Mouse (Mus musculus) ovary, postnatal 10 days (tissue): ENCODE measurements at regions not wholly inside any gene's neighbourhood (a gene's known extent, or its start where the extent isn't known, plus 50 kb on each side); places are given as distances from the start of the nearest gene placed in this dataset.

Experiments used
- DNase-seq: peaks from one replicate; pipeline ENCODE4 v3.0.0; 2022; ENCODE audit warnings: low spot score

DNA sequence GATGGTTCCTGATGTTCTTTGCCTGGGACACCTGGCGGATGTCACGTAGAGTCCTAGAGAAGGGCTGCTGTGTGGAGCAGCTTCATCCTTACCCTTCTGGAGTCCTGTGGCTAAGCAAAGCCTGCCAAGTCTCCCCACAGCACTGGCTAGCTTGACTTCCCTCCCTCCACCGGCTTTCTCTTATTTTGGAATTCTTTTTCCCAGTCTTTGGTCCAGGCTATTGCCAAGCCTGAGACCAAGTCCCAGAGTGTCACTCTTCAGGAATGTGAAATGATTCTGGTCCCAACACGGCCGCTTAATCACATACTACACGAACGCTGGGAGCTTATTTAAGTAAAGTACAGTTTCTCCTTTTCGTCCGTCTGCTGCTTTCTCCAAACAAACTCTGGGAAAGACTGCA is 146.4 kb downstream of the Fndc1 start:
- DNase-seq, result no peak

DNA sequence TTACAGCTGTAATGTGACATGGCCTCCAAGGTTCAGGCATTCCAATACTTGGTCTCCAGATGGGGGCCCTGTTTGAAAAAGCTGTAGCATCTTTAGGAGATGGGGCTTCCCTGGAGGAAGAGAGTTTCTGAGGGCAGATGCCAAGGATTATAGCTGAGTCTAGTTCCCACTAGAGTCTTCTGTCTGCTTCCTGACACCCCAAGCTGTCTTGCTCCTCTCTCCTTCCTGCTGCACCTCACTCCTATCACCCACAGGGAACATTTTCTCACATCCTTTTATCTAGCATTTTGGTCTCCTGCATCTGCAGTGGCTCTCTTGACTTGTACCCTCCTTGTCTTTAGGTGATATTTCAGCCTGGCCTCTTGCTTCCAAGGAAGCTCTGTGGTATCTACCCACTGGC is 147.3 kb downstream of the Fndc1 start:
- no peak for DNase-seq

DNA sequence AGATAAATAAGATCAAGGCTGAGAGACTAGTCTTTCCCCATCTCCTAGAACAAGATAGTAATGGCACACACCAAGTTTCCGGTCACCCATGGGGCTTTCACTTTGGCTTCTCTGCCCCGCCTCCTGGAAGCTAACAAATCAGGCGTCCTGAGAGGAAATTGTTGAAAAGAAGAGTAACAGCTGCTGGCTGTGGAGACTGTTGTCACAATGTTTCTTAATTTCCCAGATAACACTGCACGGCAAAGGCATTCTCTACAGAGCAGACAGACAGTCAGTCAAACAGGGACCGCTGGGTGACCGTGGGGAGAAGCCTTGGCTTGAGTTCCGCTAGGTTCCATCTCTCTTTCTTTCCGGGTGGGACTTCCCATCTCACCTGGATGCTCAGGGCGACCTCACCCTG is 148.2 kb downstream of the Fndc1 start:
- no peak for DNase-seq

DNA sequence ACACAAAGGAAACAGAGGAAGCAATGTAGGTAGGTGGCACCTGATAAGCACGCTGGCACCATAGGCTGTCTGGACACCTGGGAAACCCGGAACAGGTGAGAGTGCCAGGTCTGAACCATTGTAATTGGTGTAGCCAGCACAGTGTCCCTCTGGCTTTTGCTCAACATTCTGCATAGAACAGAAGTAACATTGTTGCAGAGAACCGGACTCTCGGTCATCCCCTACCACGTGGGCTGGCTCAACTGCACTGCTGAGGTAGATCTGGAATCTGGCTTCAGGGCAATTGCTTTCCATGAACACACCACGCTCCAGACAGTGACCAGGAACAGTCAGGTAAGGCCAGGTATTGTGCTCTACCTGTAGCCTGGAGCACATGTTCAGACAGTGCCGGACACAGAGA is 149.3 kb downstream of the Fndc1 start:
- DNase-seq, result no peak

DNA sequence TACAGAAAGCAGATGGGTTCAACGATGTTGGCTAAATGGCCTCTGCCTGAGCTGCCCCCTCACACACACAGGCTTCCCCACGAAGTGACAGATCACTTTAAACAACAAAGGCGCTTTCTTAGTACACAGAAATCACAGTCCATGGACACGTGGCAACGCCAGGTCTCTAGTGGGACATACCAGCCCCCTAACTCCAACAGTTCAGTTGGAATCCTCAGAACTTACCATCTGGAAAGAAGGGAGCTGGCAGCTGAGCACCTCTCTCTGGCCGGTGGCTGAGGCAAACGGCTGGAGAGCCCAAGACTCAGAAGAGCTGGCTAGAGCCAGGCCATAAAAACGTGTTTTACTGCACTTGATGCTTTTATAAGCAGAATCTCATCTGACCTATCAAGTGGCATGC is 149.8 kb downstream of the Fndc1 start:
- DNase-seq, result no peak

DNA sequence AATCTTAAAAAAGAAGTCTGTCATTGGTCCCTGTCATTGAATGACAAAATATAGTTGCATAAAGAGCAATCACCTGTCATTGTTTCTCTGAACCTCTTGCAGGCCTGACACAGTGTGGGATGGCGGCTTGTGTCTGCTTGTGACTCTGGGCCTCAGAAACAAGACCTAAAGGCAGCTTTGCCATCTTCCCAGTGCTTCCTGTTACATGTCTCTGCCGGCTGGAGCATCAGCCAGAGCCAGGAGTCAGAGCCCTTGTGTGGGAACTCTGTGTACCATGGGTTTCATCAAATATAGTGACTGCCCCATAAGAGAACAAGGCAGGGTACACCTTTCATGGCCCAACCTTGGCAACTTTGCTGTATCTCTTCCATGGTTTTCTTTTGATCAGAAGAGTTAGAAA is 150.3 kb downstream of the Fndc1 start:
- no peak for DNase-seq

DNA sequence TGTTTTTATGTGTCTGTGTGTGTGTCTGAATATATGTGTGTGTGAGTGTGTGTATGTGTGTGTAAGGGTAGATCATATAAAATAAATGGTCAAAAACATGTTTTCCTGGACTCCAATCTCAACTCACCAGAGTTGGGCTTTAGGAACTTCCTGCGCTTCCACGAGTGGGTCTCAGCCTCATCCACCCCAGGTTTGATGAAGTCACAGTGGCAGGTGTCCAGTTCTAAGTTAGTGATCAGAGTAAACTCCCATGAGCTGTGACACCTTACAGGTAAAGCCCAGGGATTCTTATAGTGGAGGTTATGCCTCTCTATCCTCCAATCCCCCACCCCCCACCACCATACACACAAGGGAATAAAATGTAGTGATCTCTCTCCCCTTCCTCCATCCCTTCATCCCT is 152.6 kb downstream of the Fndc1 start:
- DNase-seq, result no peak

DNA sequence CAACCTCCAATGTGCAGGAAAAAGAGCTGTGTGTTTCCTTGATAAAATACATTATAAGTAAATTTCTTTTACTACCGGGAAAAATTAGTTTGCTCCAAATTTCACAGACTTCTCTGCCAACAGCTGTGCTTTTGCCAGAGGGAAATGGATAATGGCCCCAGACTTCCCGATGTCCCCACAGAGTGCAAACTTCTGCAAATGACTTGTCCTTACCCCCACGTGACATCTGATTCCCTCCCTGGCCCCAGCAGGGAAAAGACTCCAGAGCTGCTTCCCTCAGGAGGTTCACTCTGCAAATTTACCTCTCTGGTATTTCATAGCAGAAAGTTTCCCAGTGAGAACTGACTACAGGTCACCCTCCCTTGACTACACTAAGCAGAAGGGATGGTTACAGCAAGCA is 159.3 kb downstream of the Fndc1 start:
- no peak for DNase-seq

DNA sequence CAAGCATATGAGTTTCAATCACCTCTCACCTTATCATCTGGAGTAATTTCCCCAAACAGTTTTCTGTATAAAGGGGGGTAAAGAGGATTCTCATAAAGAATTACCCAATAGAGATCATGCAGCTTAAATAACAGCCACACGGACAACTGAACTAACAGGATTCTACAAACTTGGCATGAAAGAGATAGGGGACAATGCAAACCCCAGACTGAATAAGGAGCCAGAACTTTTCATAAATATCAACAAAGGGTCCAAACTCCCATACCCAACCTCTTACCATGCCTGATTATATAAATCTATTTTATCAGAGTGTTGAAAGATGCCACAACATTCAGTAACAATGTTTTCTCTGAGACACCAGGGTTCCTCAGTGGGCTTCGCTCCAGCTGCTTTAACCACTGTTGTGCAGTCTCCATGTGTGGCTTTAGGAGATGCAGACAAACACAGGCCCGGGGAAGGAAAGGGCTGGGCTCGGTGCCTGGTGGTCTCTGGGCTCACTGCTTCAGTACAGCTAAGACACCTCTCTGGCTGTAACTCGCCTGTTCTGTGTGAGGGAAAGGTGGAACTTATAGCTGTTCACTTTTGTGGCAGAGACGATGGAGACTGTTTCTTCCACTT is 160.2 kb downstream of the Fndc1 start:
- DNase-seq, result no peak

DNA sequence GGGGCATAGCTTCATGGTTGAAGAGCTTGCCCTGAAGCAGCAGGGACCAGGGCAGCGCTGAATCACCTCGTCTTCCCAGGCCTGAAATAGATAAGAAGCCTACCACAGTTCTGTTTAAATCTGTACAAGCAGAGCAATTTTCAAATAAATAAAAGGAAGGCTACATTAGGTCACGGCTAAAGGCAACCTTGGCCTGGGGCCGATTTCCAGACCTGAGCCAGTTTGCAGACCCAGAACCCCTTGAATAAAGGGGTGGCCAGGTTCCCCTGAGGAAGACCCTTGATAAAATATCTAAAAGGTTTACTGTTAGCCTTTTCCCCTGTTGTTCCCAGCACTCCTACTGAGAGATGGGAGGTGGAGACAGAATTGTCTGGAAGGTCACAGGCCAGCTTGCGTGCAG is 160.9 kb downstream of the Fndc1 start:
- DNase-seq, result no peak

DNA sequence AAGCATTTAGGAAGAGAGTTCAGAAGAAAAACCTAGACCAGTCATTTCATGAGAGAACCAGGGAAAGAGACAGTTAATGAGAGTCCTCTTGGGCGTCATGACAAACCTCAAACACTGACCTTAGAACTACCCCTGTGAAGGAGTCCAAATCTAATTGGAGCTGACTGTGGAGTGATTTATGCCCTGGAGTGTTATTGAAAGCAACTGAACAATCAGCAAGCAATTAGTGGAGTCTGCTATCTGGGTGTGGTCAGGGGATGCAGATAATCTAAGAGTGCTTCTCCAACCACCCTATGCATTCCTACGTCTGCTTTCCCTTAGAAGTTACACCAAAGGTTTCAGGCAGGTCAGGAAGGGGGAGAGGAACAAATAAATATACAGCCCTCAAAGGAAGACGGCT is 161.4 kb downstream of the Fndc1 start:
- no peak for DNase-seq

DNA sequence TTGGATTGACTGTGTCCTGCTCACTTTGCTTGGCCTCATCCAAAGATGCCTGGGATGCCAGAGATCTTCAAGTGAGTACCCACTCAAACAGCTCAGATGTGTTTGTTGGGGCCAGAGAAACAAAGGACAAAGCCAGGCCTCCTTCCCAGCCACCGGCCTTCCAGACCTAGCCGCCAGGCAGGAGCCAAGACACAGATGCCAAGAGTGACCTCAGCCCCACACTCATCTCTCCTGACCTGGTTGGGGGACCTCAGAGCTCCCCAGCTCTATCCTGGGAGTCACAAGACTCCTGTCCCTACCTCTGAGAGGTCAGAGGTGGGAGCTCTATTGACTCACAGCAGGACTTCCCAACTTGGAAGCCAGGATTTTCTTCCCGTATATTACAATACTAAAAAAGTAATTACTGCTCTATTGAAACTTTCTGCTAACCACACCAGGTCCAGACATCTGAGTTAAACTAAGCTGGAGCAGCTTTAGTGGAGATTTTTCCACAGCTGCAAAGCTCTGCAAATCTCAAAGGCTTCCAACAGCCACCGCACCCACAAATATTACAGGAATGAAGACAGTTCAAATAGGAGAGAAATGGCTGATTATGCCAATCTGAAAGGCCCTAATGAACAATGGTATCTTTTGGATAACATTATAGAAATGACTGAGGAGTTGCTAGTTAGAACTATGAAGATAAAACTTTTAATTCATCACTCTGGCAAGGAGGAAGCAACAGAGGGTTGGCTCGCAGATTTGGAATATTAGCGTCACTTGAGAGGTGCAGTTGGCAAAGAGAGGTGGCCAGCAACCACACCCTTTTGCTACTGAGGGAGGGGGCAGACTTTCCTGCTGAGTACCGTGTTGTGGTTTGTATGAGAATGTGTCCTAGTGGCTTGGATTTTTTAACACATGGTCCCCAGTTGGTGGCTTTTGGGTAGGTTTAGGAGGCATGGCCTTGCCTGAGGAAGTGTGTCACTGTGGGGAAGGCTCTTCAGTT is 162.9 kb downstream of the Fndc1 start:
- no peak for DNase-seq

DNA sequence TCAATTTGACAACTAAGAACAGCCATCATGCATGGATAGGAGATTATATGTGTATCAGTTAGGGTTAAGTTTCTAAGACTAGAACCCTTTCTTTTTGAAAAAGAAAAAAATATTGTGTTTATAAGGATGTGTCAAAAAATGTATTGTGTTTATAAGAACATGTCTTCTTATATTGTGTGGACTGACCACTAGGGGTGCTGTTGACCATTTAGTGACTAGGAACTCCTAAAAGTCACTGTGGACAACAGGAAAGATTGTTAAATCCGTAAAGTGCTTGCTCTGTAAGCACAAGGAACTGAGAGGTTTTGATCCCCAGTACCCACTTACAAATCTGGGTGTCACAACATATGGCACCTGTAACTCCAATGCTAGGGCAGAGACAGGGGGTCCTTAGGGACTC is 170.6 kb downstream of the Fndc1 start:
- DNase-seq, result no peak

DNA sequence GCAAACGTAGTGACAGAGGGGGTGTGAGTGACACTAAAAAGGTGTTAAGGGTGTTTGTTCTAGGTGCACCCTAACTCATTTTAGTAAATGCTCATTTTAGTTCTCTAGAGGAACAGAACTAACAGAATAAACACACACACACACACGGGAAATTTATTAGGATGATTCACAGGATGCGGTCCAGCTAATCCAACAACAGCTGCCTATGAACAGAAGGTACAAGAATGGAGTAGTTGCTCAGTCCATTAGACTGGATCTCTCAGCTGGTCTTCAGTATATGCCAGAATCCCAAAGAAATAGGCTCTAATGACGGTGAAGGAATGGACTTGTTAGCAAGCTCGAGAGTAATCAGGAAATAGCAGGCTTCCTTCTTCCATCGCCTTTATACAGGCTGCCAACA is 171.1 kb downstream of the Fndc1 start:
- no peak for DNase-seq

DNA sequence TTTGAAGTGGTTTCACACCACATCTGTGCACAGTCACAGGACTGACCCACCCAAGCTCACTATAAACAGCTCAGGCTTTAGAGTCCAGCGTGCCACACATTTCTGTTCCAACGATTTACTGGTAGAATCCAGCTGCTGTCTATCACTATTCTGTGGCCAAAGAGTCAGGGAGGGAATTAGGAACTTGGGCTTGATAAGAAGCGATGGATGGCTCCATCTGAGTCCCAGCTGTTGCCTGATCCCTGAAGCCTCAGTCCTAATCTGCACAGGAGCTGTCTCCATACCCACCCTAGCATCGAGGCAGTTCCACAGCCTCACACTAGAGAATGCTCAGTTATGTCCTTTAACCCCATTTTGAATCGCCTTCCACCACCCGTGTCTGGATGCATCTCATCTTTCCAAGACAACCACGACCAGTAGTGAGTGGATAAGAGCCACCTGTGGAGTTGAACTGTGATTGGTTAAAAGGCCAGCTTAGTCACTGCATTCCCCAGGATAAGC is 173.0 kb downstream of the Fndc1 start:
- no peak for DNase-seq

DNA sequence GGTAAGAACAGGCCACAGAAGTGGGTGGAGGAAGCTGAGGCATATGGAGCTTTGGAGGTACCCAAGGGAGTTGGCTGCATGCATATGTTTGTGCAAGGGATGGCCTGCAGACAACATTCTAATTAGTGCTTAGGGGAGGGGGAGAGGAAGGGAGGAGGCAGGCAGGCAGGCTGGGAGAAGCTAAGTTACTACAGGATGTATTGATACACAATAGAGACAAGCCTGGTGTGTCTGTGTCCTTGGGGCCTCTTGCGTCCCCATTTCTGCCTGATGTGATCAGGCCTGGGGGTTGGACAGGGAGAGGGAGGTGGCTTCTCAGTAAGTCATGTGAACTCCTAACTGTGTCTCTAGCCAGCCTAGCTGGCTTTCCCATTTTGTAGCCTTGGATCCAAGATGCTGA is 175.1 kb downstream of the Fndc1 start:
- DNase-seq, result no peak

DNA sequence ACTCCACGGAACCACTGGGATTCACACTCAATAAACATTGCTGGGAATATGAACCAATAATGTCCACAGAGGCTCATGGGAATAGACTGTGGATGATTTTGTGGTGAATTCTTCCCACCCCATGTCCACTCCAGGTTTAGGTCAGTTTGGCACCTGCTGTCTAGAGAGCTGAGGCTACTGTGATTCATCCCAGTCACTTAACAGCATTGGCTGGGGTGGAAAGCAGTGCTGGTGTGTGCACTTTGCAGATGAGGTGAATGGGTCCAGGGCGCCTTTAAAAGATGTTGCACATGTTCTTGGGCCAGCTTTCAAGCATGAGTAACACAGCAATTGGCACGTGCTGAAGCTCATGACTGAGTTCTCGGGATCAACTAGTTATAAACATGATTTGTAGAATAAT is 176.7 kb downstream of the Fndc1 start:
- DNase-seq, result no peak

DNA sequence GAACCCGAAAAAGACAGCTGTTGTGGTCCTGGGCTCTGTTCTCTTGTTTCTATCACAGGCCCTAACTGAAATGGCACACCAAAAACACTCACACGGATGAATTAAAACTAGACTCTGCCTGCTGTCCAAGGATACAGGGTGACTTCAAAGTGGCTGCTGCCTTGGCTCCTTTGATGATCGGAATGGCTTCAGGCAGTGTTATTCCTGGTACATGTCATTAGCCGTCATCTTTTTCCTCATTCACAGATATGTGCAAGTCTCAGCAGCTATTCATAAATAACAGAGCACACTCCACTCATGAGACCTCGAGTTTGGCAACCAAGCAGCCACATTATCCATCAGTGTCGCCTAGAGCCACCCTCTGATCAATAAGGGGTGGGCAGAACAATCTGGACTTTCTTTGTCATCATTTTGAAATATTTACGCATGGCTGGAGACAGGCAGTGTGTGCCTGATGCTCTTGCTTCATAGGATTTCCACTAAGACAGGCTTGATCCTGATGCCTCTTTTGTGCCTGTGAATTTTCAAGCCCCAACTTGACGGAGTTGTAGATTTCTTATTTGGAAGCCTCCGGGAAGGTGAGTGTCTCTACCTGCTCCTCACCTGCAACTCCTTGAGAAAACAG is 182.1 kb downstream of the Fndc1 start:
- no peak for DNase-seq

DNA sequence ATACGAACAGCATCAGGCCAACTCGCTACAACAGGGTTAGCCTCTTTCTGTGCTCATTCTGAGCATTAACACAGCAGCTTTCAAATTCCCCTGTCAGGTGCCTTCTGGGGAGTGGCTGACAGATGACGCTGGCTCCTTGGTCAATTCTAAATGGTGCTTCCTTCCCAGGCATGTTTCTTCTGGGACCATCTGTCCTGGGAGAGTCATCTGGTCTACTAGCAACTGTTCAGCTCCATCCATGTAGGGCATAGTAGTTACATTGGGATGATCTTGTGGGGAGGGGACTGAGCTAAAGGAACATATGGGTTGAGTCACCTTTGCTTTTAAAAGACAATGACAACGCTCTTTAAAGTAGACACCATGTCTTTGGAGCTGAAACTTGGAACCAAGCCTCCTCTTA is 183.5 kb downstream of the Fndc1 start:
- no peak for DNase-seq

DNA sequence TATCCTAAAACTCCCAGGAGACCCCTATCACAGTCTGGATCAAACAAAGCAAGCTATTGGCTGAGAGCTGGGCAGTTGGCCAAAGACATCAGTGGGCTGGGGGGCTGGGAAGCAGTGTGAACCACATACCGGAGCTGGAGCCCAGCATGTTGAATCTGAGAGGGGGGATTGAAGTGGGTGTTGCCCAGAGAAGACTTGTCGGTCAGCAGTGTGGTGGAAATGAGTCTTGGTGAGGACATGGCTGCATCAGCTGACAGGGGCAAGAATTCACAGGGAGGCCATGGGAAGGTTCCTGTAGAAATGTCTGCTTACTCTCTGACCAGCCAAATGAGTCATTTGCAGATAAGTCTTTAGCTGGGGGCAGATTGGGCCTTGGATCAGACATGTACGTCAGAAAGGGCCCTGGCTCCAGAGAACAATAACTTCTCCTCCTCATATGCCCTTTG is 184.6 kb downstream of the Fndc1 start:
- no peak for DNase-seq

DNA sequence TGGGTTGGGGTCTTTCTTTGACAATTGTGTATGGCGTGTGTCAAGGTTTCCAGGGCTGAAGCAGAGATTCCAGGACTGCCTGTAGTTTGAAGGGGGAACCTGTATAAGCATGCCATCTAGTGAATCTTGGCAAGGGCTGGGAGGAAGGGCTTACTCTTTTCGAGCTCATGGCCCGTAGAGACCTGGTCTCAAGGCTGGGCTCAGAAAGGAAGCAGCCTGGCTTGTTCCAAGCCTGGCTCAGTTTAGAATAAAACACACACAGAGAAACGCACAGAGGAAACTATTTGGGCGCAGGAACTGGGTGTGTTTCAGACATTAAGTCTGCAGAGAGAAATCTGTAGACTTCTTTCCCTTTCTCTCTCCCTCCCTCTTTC is 192.8 kb downstream of the Fndc1 start:
- DNase-seq, result no peak

DNA sequence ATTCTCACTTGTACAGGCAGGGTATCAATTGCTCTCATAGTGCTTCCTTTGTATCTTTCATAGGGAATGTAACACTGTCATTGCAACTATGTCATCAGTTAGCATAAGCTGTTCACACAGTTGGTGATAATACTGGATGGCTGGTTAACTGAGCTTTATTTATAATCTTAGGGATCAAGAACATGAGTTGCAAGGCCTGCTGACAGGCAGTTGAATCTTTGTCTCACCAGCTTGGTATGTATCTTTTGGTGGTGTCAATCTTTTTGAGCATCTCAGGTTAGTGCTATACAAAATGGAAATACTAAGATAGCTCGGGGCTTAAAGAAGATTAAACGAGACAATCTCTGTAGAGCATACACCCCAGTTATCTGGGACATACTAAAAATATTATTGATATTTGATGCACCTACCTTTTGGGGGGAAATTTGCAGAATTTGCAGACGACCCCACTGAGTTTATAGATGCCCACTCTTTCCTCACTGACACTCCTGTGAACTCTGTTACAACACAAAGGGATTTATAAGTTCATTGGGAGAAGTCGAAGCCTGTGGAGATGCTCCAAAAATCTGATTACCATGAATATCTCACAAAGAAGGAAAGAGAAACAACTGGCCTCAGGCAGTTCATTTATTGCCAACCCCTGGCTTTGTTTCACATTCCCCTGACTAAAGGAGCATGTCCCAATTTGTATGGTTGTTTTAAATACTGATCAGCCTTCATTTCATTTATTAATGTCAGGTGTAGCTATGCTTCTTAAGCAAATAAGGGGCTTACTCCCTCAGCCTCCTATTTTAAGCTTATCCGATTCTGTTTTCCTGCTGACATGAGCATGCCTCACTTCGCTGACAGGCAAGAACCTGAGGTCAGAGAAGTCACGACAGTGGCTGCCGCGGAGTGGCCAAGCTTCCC is 193.5 kb downstream of the Fndc1 start:
- no peak for DNase-seq
